Mouse (Mus musculus) liver, embryonic 12.5 days (tissue): ENCODE results near the gene Ptprm. TPM values are rescaled to one million over a fixed set of nuclear protein-coding genes. Genes with fewer than 3 reads are reported as not detected.

Source experiments
- ATAC-seq: fragments of 200-750 bp; cut with Nextera tagmentation; 2 replicates; pipeline ENCODE4 v1.8.0; 2017; ENCODE audit warnings: moderate number of reproducible peaks, mild to moderate bottlenecking, moderate library complexity
- H3K27ac ChIP-seq: fragments of 300-500 bp; sonication (generic); 2 replicates; pipeline ENCODE4 v1.5.1; 2016; ENCODE audit warnings: mild to moderate bottlenecking
- H3K27me3 ChIP-seq: fragments of 300-500 bp; sonication (generic); replicated peaks from 2 replicates; pipeline ENCODE4 v1.6.1; 2016; ENCODE audit warnings: mild to moderate bottlenecking, moderate library complexity
- H3K36me3 ChIP-seq: fragments of 300-500 bp; sonication (generic); 2 replicates; pipeline ENCODE4 v1.6.1; 2016; ENCODE audit warnings: mild to moderate bottlenecking, moderate library complexity
- H3K4me1 ChIP-seq: fragments of 300-500 bp; sonication (generic); 2 replicates; pipeline ENCODE4 v1.6.1; 2016
- H3K4me2 ChIP-seq: fragments of 300-500 bp; sonication (generic); 2 replicates; pipeline ENCODE4 v1.6.1; 2016; ENCODE audit warnings: mild to moderate bottlenecking, moderate library complexity
- H3K4me3 ChIP-seq: fragments of 300-500 bp; sonication (generic); 2 replicates; pipeline ENCODE4 v1.5.1; 2016; ENCODE audit warnings: mild to moderate bottlenecking, moderate library complexity
- H3K9ac ChIP-seq: fragments of 300-500 bp; sonication (generic); 2 replicates; pipeline ENCODE4 v1.6.1; 2016; ENCODE audit warnings: mild to moderate bottlenecking, moderate library complexity
- H3K9me3 ChIP-seq: fragments of 300-500 bp; sonication (generic); replicated peaks from 2 replicates; pipeline ENCODE4 v1.6.1; 2016; ENCODE audit warnings: mild to moderate bottlenecking, moderate library complexity
- WGBS: fragments of 180-500 bp; shearing (Covaris S2); methylation state at CpG from one replicate; pipeline ENCODE4 v1.1.7; 2016; ENCODE audit not compliant: insufficient replicate concordance; 5-methylcytosine and 5-hydroxymethylcytosine counted together
- polyA plus RNA-seq: library from polyadenylated mRNA; unstranded; fragments of >200 nt; fragmentation: Nextera tagmentation; extraction: Ambion mirVana; gene quantifications from 2 replicates; pipeline ENCODE4 v1.2.1, GENCODE M21; 2016

Ptprm gene
- polyA plus RNA-seq, 1 experiment from 2014 or later = 2.5 TPM

- Histone ChIP-seq H3K36me3 (no peaks in the 10 kb centered on the region), H3K9ac (no peak overlapping the region), H3K4me1 (no peaks in the 10 kb centered on the region), H3K27me3 (no peaks in the 10 kb centered on the region), H3K27ac (no peak overlapping the region), H3K4me2 (no peak overlapping the region), H3K4me3 (no peak overlapping the region), H3K9me3 (no peaks in the 10 kb centered on the region)
- 75% methylated on average over 4 of the region's 4 CpGs for WGBS
- no peak for ATAC-seq
These were observed 52.2 kb downstream of the Ptprm start for GRCm38 (mm10) chr17:67302074-67302473.

GRCm38 (mm10) chr17:67301367-67301766, 52.9 kb downstream of the Ptprm start:
- ATAC-seq = no peak
- Histone ChIP-seq H3K4me3 (no peak overlapping the region), H3K4me1 (no peaks in the 10 kb centered on the region), H3K36me3 (no peaks in the 10 kb centered on the region), H3K9me3 (no peaks in the 10 kb centered on the region), H3K27ac (no peak overlapping the region), H3K4me2 (no peak overlapping the region), H3K27me3 (no peaks in the 10 kb centered on the region), H3K9ac (no peak overlapping the region)
- WGBS = 68% methylated on average over 4 of the region's 4 CpGs

DNA sequence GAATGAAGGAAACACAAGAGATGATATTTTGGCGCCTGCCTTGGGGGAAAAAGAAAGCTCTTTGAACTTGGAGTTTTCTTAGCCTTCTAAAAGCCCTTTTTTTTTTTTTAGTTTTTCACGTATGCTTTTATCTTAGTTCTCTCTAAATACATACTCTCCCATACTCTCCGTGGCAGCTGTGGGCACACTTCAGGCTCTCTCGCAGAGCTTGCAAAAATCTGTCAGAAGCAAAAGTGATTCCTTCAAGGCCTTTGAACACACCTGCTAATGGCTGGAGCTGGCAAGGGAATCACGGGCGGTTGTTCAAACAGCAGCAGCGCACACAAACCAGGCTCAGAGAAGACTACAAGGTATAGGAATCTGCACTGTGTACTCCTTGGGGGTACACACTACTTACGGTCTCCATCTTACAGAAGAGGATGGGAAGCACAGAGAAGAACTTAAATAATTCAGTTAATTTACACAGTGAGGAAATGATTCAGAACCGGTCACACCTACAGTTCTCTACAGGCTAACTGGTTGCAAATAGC, 55.9 kb downstream of the Ptprm start:
- H3K9me3 ChIP-seq = no peaks in the 10 kb centered on the region
- H3K27me3 ChIP-seq = no peaks in the 10 kb centered on the region
- no peak overlapping the region for H3K27ac ChIP-seq
- H3K36me3 ChIP-seq = no peaks in the 10 kb centered on the region
- no peaks in the 10 kb centered on the region for H3K4me1 ChIP-seq
- H3K9ac ChIP-seq = no peak overlapping the region
- no peak overlapping the region for H3K4me2 ChIP-seq
- whole genome bisulfite sequencing = 70% methylated on average over 9 of the region's 9 CpGs
- H3K4me3 ChIP-seq = no peak overlapping the region
- ATAC-seq = no peak

GRCm38 (mm10) chr17:67296604-67297595, 57.4 kb downstream of the Ptprm start:
- Histone ChIP-seq H3K9me3 (no peaks in the 10 kb centered on the region), H3K27me3 (no peaks in the 10 kb centered on the region), H3K27ac (no peak overlapping the region), H3K36me3 (no peaks in the 10 kb centered on the region), H3K9ac (no peak overlapping the region), H3K4me1 (no peaks in the 10 kb centered on the region), H3K4me2 (no peak overlapping the region), H3K4me3 (no peak overlapping the region)
- no peak for ATAC-seq
- 71% methylated on average over 13 of the region's 13 CpGs for WGBS

- WGBS = 50% methylated on average over 16 of the region's 16 CpGs
- Histone ChIP-seq H3K4me1 (no peaks in the 10 kb centered on the region), H3K9ac (no peak overlapping the region), H3K36me3 (no peaks in the 10 kb centered on the region), H3K27me3 (no peaks in the 10 kb centered on the region), H3K4me2 (no peak overlapping the region), H3K9me3 (no peaks in the 10 kb centered on the region), H3K27ac (no peak overlapping the region), H3K4me3 (no peak overlapping the region)
- no peak for ATAC-seq
These were observed 63.5 kb downstream of the Ptprm start for GRCm38 (mm10) chr17:67290662-67291240.

- H3K9me3 ChIP-seq = no peaks in the 10 kb centered on the region
- H3K9ac ChIP-seq = no peak overlapping the region
- WGBS = 69% methylated on average over 3 of the region's 3 CpGs
- H3K27me3 ChIP-seq = no peaks in the 10 kb centered on the region
- no peak overlapping the region for H3K4me3 ChIP-seq
- ATAC-seq = no peak
- H3K4me1 ChIP-seq = no peaks in the 10 kb centered on the region
- H3K36me3 ChIP-seq = no peaks in the 10 kb centered on the region
- no peak overlapping the region for H3K27ac ChIP-seq
- no peak overlapping the region for H3K4me2 ChIP-seq
These were observed 66.8 kb downstream of the Ptprm start for GRCm38 (mm10) chr17:67287501-67287900.

DNA sequence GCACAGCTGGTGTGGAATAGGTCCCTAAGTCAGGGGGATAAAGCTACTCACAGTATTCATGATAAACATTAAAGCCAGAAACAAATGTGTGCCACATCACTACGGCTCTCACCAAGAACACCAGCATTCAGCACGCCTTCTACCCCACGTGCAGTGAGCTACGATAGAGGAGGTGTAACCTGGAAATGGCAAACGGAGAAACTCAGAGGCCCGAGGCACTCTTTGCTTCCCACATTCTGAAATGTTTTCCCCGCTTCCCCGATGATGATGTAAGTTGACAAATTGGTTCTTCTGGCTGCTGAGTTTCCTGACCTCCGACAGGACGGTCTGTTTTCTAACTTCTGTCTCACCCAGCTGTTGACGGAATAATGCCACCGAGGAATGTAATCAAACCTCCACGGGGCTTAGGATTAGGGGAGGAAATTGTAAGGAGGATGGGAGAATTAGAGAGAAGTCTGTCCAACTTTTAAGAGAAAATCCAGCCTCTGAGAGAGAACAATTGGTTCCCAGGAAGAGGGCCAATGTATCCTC, 72.6 kb downstream of the Ptprm start:
- no peak overlapping the region for H3K4me3 ChIP-seq
- no peaks in the 10 kb centered on the region for H3K27me3 ChIP-seq
- 54% methylated on average over 13 of the region's 13 CpGs for WGBS
- H3K4me1 ChIP-seq = no peaks in the 10 kb centered on the region
- no peaks in the 10 kb centered on the region for H3K36me3 ChIP-seq
- no peak for ATAC-seq
- no peak overlapping the region for H3K4me2 ChIP-seq
- no peak overlapping the region for H3K9ac ChIP-seq
- no peak overlapping the region for H3K27ac ChIP-seq
- H3K9me3 ChIP-seq = no peaks in the 10 kb centered on the region

- Histone ChIP-seq H3K27me3 (no peaks in the 10 kb centered on the region), H3K4me3 (no peak overlapping the region), H3K27ac (no peak overlapping the region), H3K36me3 (no peaks in the 10 kb centered on the region), H3K9me3 (no peaks in the 10 kb centered on the region), H3K4me2 (no peak overlapping the region), H3K4me1 (no peaks in the 10 kb centered on the region), H3K9ac (no peak overlapping the region)
- 81% methylated on average over 13 of the region's 13 CpGs for WGBS
- ATAC-seq = no peak
These were observed 76.9 kb downstream of the Ptprm start for GRCm38 (mm10) chr17:67277124-67277910.

DNA sequence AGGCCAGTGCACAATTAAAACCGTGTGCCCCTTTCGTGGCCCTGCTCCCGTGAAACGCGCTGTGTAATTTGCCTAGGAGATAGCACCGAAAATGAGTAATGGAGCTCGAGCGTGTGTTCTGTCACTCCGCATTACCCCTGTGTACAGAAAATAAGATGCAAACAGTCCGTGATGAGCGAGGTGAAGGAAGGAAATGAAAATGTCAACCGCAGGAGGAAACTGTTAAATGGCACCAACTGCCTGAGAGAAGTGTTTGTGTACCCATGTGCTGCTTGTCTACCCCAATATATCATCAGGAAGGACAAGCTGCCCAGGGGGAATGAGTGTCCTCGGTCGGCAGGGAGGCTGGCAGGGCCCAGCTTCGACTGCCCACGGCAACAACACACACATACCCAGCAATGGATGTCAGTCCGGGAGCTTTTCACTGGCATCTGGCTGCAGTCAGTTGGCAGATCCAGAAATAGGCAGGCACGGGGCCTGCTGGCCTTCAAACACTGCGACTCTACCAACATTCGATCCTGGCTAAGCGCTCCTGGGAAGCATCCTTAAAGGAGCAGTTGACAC, 79.6 kb downstream of the Ptprm start:
- no peak for ATAC-seq
- WGBS = 61% methylated on average over 21 of the region's 21 CpGs
- H3K4me3 ChIP-seq = no peak overlapping the region
- H3K9ac ChIP-seq = no peak overlapping the region
- H3K9me3 ChIP-seq = no peaks in the 10 kb centered on the region
- H3K4me1 ChIP-seq = no peaks in the 10 kb centered on the region
- H3K27ac ChIP-seq = no peak overlapping the region
- H3K4me2 ChIP-seq = no peak overlapping the region
- no peaks in the 10 kb centered on the region for H3K27me3 ChIP-seq
- no peaks in the 10 kb centered on the region for H3K36me3 ChIP-seq

DNA sequence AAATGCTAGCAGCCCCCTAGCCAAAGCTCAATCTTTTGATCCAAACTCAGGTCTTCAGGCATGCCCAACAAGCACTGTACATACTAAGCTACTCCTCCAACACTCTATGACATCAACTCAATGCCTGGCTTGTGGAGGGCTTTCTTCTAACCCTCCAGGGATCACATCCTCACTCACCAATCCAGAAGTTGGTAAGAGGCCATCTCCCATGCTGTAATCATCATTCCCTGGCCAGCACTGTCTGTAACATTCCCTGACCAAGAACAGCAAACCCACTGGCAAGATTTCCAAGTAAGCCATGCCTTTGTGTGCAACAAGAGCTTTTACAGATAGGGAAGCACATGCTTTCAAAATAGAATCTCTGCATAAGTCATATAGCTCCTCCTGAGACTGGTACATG, 81.3 kb downstream of the Ptprm start:
- Histone ChIP-seq H3K4me3 (no peak overlapping the region), H3K36me3 (no peaks in the 10 kb centered on the region), H3K27ac (no peak overlapping the region), H3K9me3 (no peaks in the 10 kb centered on the region), H3K9ac (no peak overlapping the region), H3K27me3 (no peaks in the 10 kb centered on the region), H3K4me1 (no peaks in the 10 kb centered on the region), H3K4me2 (no peak overlapping the region)
- ATAC-seq = no peak

GRCm38 (mm10) chr17:67268475-67269080, 85.7 kb downstream of the Ptprm start:
- H3K27ac ChIP-seq = no peak overlapping the region
- 68% methylated on average over 9 of the region's 9 CpGs for WGBS

More at GRCm38 (mm10) chr17:67268475-67269080, 85.7 kb downstream of the Ptprm start:
- H3K9ac ChIP-seq = no peak overlapping the region
- no peak overlapping the region for H3K4me2 ChIP-seq
- no peaks in the 10 kb centered on the region for H3K4me1 ChIP-seq
- no peaks in the 10 kb centered on the region for H3K36me3 ChIP-seq
- no peak for ATAC-seq
- H3K27me3 ChIP-seq = no peaks in the 10 kb centered on the region
- no peaks in the 10 kb centered on the region for H3K9me3 ChIP-seq
- H3K4me3 ChIP-seq = no peak overlapping the region
